In genomic region chr15:83046308-83046707, GRCm38 (mm10) we compare ENCODE assay signal across 18 mouse cellular contexts. TPM values are rescaled to one million over a fixed set of nuclear protein-coding genes. Genes with fewer than 3 reads are reported as not detected.
DNase-seq lines count a peak whose midpoint lies in the region; ATAC-seq and TF ChIP-seq lines count a peak whose summit lies in the region.
"Had no signal": no experiment of that assay in that cellular context is flagged by ENCODE, and none has a peak within 500 bp of the region (broad histone marks: within the 10 kb centered on the region; RNA-seq: fewer than 3 reads in every experiment).

No protein-coding gene starts in this region.

- no peak for TF ChIP-seq POLR2A in kidney, adult 2 months (IDR thresholded peaks at IDR 0.05; ENCODE audit: low read depth, low read length)
- TF ChIP-seq POLR2A in testis, adult 2 months (IDR thresholded peaks at IDR 0.05; ENCODE audit: control insufficient read depth, low read depth, low read length): no peak
- TF ChIP-seq POLR2A in bone marrow, adult 2 months (IDR thresholded peaks at IDR 0.05; ENCODE audit: borderline replicate concordance, control insufficient read depth, low read depth, low read length): no peak

- no peak overlapping the region for H3K27ac ChIP-seq in kidney, adult 2 months (ENCODE audit: insufficient read depth, low read depth, low read length)
- H3K27ac ChIP-seq in testis, adult 2 months (ENCODE audit: control insufficient read depth, insufficient read depth, low read depth, low read length): no peak overlapping the region
- no peak overlapping the region for H3K27ac ChIP-seq in bone marrow, adult 2 months (ENCODE audit: control insufficient read depth, insufficient read depth, low read depth, low read length, poor library complexity)
- no peak overlapping the region for H3K27ac ChIP-seq in stomach, postnatal 0 days (replicated peaks)
- H3K27ac ChIP-seq: heart, embryonic 13.5 days; hindbrain, embryonic 13.5 days; kidney, embryonic 15.5 days; midbrain, embryonic 13.5 days; neural tube, embryonic 13.5 days had no signal

- H3K9ac ChIP-seq in stomach, postnatal 0 days (ENCODE audit: low read length): no peak overlapping the region
- H3K9ac ChIP-seq: heart, embryonic 13.5 days; hindbrain, embryonic 13.5 days; kidney, embryonic 15.5 days; midbrain, embryonic 13.5 days; neural tube, embryonic 13.5 days had no signal

- 87% methylated on average over 3 of the region's 3 CpGs for WGBS in kidney, adult 2 months
- WGBS in bone marrow, adult 2 months: 76% methylated on average over 3 of the region's 3 CpGs
- WGBS in stomach, postnatal 0 days: 100% methylated on average over 3 of the region's 3 CpGs

- DNase-seq in kidney, adult 2 months: no peak
- no peak for DNase-seq in kidney, adult 9 months
- DNase-seq in testis, postnatal 10 days (ENCODE audit: low spot score): no peak
- no peak for DNase-seq in stomach, postnatal 0 days (ENCODE audit: low spot score)
- DNase-seq in cerebellum, adult 9-11 months: no peak
- no peak for DNase-seq in layer of hippocampus, adult 9-10 months (ENCODE audit: low spot score)
- DNase-seq: adrenal gland, postnatal 25 days; cerebellum, adult 9-10 months; gastrocnemius, postnatal 10 days; lung, postnatal 10 days; retina, postnatal 1 day had no signal

- no peak for ATAC-seq in stomach, postnatal 0 days (ENCODE audit: low FRiP score, low TSS enrichment)
- ATAC-seq: midbrain, embryonic 13.5 days had no signal

- no peak overlapping the region for H3K4me2 ChIP-seq in stomach, postnatal 0 days (replicated peaks; ENCODE audit: low read depth)
- H3K4me2 ChIP-seq: heart, embryonic 13.5 days; hindbrain, embryonic 13.5 days; kidney, embryonic 15.5 days; midbrain, embryonic 13.5 days; neural tube, embryonic 13.5 days had no signal

- no peak overlapping the region for H3K4me3 ChIP-seq in kidney, adult 2 months (ENCODE audit: insufficient read depth, low read depth, low read length)
- H3K4me3 ChIP-seq in testis, adult 2 months (ENCODE audit: control insufficient read depth, low read depth, low read length): no peak overlapping the region
- no peak overlapping the region for H3K4me3 ChIP-seq in bone marrow, adult 2 months (replicated peaks; ENCODE audit: control insufficient read depth, low read depth, low read length)
- no peak overlapping the region for H3K4me3 ChIP-seq in stomach, postnatal 0 days (ENCODE audit: low read depth, low read length)
- H3K4me3 ChIP-seq: heart, embryonic 13.5 days; hindbrain, embryonic 13.5 days; kidney, embryonic 15.5 days; midbrain, embryonic 13.5 days; neural tube, embryonic 13.5 days had no signal

- no peak for TF ChIP-seq EP300 in stomach, postnatal 0 days (optimal IDR thresholded peaks at IDR 0.05)

- no peaks in the 10 kb centered on the region for H3K36me3 ChIP-seq in kidney, adult 2 months (ENCODE audit: control insufficient read depth, insufficient read depth, low read length)
- no peaks in the 10 kb centered on the region for H3K36me3 ChIP-seq in testis, adult 2 months (ENCODE audit: control insufficient read depth, insufficient read depth, low read length)
- H3K36me3 ChIP-seq in stomach, postnatal 0 days (ENCODE audit: control insufficient read depth, insufficient read depth, low read length): no peaks in the 10 kb centered on the region
- H3K36me3 ChIP-seq: heart, embryonic 13.5 days; hindbrain, embryonic 13.5 days; kidney, embryonic 15.5 days; midbrain, embryonic 13.5 days; neural tube, embryonic 13.5 days had no signal

- peak; percentile 31; the same call in 1 of the 2 replicates for TF ChIP-seq CTCF in kidney, adult 2 months (conservative IDR thresholded peaks at IDR 0.05; ENCODE audit: insufficient read depth, insufficient read length, low read depth, low read length)
- peak; percentile 96; the same call in 1 of the 2 replicates for TF ChIP-seq CTCF in testis, adult 2 months (IDR thresholded peaks at IDR 0.05; ENCODE audit: control insufficient read depth, insufficient read depth, insufficient replicate concordance, low read depth, low read length)
- peak; percentile 53 for TF ChIP-seq CTCF in bone marrow, adult 2 months (IDR thresholded peaks at IDR 0.05; ENCODE audit: control insufficient read depth, insufficient read depth, low read length)
- TF ChIP-seq CTCF in stomach, postnatal 0 days (IDR thresholded peaks at IDR 0.05; ENCODE audit: low read depth): peak; percentile 51

- no peaks in the 10 kb centered on the region for H3K4me1 ChIP-seq in kidney, adult 2 months (ENCODE audit: control insufficient read depth, insufficient read depth, low read length)
- H3K4me1 ChIP-seq in testis, adult 2 months (ENCODE audit: control insufficient read depth, insufficient read depth, low read length): no peaks in the 10 kb centered on the region
- no peaks in the 10 kb centered on the region for H3K4me1 ChIP-seq in bone marrow, adult 2 months (ENCODE audit: control insufficient read depth, insufficient read depth, low read length)
- H3K4me1 ChIP-seq in stomach, postnatal 0 days (replicated peaks; ENCODE audit: control insufficient read depth, insufficient read depth): no peaks in the 10 kb centered on the region

- H3K9me3 ChIP-seq in stomach, postnatal 0 days (ENCODE audit: control insufficient read depth, low read length): no peaks in the 10 kb centered on the region
- H3K9me3 ChIP-seq: hindbrain, embryonic 13.5 days had no signal

- H3K27me3 ChIP-seq in kidney, adult 2 months (replicated peaks; ENCODE audit: control insufficient read depth, insufficient read depth, low read length): no peaks in the 10 kb centered on the region
- H3K27me3 ChIP-seq in testis, adult 2 months (ENCODE audit: control insufficient read depth, insufficient read depth, low read length): no peaks in the 10 kb centered on the region
- H3K27me3 ChIP-seq in stomach, postnatal 0 days (ENCODE audit: control insufficient read depth, insufficient read depth, low read length): no peaks in the 10 kb centered on the region
- H3K27me3 ChIP-seq: midbrain, embryonic 13.5 days had no signal

RNA-seq across cellular contexts. Expression of gene Nfam1, which starts 13.2 kb away (rescaled TPM):
- polyA plus RNA-seq in kidney, adult 2 months (2012; rRNA removed): 2.2 and 2.9 TPM in 2 replicates
- polyA plus RNA-seq in testis, adult 2 months (2012; rRNA removed): 1.3 and 1.5 TPM in 2 replicates
- polyA plus RNA-seq in bone marrow, adult 2 months (2011; ENCODE audit: insufficient read depth, insufficient read length, low replicate concordance, missing spikeins): 26.4 and 69.6 TPM in 2 replicates
- 1.3 and 1.4 TPM in 2 replicates for polyA plus RNA-seq in stomach, postnatal 0 days (2015; fragmentation: Nextera tagmentation; extraction: Ambion mirVana)

RNA-seq across cellular contexts. Expression of gene Serhl, which starts 43.0 kb away (rescaled TPM):
- 106 and 124 TPM in 2 replicates for polyA plus RNA-seq in kidney, adult 2 months (2012; rRNA removed)
- 34.3 and 37.5 TPM in 2 replicates for polyA plus RNA-seq in testis, adult 2 months (2012; rRNA removed)
- 22.8 and 31.5 TPM in 2 replicates for polyA plus RNA-seq in bone marrow, adult 2 months (2011; ENCODE audit: insufficient read depth, insufficient read length, low replicate concordance, missing spikeins)
- polyA plus RNA-seq in stomach, postnatal 0 days (2015; fragmentation: Nextera tagmentation; extraction: Ambion mirVana): 51.5 and 61.6 TPM in 2 replicates

RNA-seq across cellular contexts. Expression of gene Tcf20, which starts 58.6 kb away (rescaled TPM):
- 17.8 and 18.1 TPM in 2 replicates for polyA plus RNA-seq in kidney, adult 2 months (2012; rRNA removed)
- 26.0 and 27.1 TPM in 2 replicates for polyA plus RNA-seq in testis, adult 2 months (2012; rRNA removed)
- polyA plus RNA-seq in bone marrow, adult 2 months (2011; ENCODE audit: insufficient read depth, insufficient read length, low replicate concordance, missing spikeins): 13.8 and 26.4 TPM in 2 replicates
- 3.6 and 3.7 TPM in 2 replicates for polyA plus RNA-seq in stomach, postnatal 0 days (2015; fragmentation: Nextera tagmentation; extraction: Ambion mirVana)

Comparison
In these comparisons a context has a peak if more than half of its experiments do, and no peak if none do; other contexts are left out.
1. CTCF ChIP-seq: peak in every context shown above with its lines; median percentile 96 in testis, adult 2 months; 53 in bone marrow, adult 2 months; 51 in stomach, postnatal 0 days; 31 in kidney, adult 2 months.